Mouse (Mus musculus): ENCODE results near the gene Snx25. TPM values are rescaled to one million over a fixed set of nuclear protein-coding genes. Genes with fewer than 3 reads are reported as not detected.

Gene Snx25
- polyA plus RNA-seq, 1 experiment from 2014 or later = 3.0 TPM

DNA sequence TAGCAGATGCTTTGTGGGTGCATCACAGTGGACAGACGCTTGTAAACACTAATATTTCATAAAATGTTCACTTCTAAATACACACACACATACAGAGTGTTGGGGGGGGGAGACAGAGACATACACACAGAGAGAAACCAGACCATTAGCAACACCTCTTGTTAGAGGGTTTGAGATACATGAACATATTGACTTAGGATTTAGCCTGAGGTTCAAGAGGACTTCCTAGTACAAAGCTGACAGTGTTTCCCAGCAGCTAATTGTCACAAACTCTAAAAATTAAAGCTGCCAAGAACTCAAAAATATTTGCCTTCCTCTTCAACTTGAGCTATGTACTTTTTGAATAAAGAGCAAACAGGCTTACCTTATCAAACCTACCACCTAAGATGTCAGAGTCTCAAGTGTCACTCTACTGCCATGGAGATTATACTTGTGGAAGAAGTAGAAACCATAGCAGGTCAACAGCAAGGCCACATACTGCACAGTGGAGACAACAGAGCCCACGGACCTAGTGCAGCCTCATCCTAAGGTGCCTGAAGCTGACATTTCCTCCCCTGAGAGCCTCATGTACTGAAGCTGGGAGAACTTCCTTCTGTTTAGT is 78.3 kb downstream of the Snx25 start:
- no peak overlapping the region for H3K27ac ChIP-seq (ENCODE audit: low read length)
- H3K9me3 ChIP-seq (replicated peaks; ENCODE audit: control insufficient read depth, low read length) = no peaks in the 10 kb centered on the region
- ATAC-seq (ENCODE audit: low read depth) = no peak

DNA sequence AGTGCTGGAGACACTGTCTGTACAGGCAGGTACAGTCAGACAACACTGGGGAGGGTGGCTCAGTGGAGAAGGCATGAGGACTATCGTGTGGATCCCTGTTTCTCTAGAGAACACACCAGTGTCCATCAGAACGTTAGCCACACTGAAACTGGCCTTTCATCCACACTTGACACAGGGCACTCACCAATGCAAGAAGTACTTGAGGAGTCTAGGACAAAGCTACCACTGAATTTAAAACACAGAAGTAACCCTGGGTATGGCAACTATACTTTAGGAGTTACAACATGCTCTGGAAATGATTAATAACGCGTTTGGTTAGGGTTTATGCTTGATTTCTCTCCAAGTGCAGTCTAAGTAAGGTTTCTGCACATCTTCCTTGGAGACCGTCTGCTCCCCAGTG is 79.2 kb downstream of the Snx25 start:
- 73% methylated on average over 5 of the region's 5 CpGs for WGBS (ENCODE audit: insufficient replicate concordance)
- ATAC-seq (ENCODE audit: low read depth) = no peak

More for the DNA sequence above, 78.3 kb downstream of the Snx25 start:
- no peaks in the 10 kb centered on the region for H3K36me3 ChIP-seq (ENCODE audit: control insufficient read depth, insufficient read depth)
- H3K4me1 ChIP-seq (ENCODE audit: control insufficient read depth, low read depth, low read length) = no peaks in the 10 kb centered on the region
- 61% methylated on average over 2 of the region's 2 CpGs for WGBS (ENCODE audit: insufficient replicate concordance)
- H3K9ac ChIP-seq (ENCODE audit: low read depth, low read length) = no peak overlapping the region
- H3K27me3 ChIP-seq (ENCODE audit: control insufficient read depth, insufficient read depth, low read depth, low read length) = no peaks in the 10 kb centered on the region
- H3K4me3 ChIP-seq (ENCODE audit: low read depth, low read length) = no peak overlapping the region
- no peak overlapping the region for H3K4me2 ChIP-seq (ENCODE audit: low read depth, low read length)

DNA sequence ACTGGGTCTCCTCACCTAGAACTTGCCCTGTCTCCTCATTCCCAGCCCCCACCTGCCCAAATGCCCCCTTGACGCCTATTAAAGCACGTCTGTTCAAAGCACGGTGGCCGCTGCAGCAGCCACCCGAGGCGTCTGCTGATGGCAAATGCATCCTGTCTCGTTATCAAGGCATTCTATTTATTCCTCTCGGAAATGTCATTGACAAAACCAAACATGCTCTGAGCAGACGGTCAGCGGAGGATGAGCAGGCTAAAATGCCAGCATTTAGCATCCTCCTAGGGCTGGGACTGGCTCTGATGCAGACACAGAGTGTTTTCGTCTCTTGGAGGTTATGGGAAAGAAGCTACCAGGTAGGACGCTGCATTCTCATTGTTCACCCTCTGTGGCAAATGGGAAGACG is 111.7 kb downstream of the Snx25 start:
- no peak overlapping the region for H3K4me3 ChIP-seq (ENCODE audit: low read depth, low read length)
- 72% methylated on average over 13 of the region's 13 CpGs for WGBS (ENCODE audit: insufficient replicate concordance)
- H3K4me2 ChIP-seq (ENCODE audit: low read depth, low read length) = no peak overlapping the region
- H3K9ac ChIP-seq (ENCODE audit: low read depth, low read length) = no peak overlapping the region
- H3K36me3 ChIP-seq (ENCODE audit: control insufficient read depth, insufficient read depth) = no peaks in the 10 kb centered on the region
- no peak overlapping the region for H3K27ac ChIP-seq (ENCODE audit: low read length)
- H3K4me1 ChIP-seq (ENCODE audit: control insufficient read depth, low read depth, low read length) = no peaks in the 10 kb centered on the region
- H3K27me3 ChIP-seq (ENCODE audit: control insufficient read depth, insufficient read depth, low read depth, low read length) = no peaks in the 10 kb centered on the region
- no peak for ATAC-seq (ENCODE audit: low read depth)
- no peaks in the 10 kb centered on the region for H3K9me3 ChIP-seq (replicated peaks; ENCODE audit: control insufficient read depth, low read length)

More for the DNA sequence above, 79.2 kb downstream of the Snx25 start:
- Histone ChIP-seq H3K4me2 (ENCODE audit: low read depth, low read length) (no peak overlapping the region), H3K4me3 (ENCODE audit: low read depth, low read length) (no peak overlapping the region), H3K9me3 (replicated peaks; ENCODE audit: control insufficient read depth, low read length) (no peaks in the 10 kb centered on the region), H3K9ac (ENCODE audit: low read depth, low read length) (no peak overlapping the region), H3K27me3 (ENCODE audit: control insufficient read depth, insufficient read depth, low read depth, low read length) (no peaks in the 10 kb centered on the region), H3K36me3 (ENCODE audit: control insufficient read depth, insufficient read depth) (0 out of 2 replicates have a peak, but pooled peaks cover 2% of the 10 kb centered on the region), H3K4me1 (ENCODE audit: control insufficient read depth, low read depth, low read length) (no peaks in the 10 kb centered on the region), H3K27ac (ENCODE audit: low read length) (no peak overlapping the region)

DNA sequence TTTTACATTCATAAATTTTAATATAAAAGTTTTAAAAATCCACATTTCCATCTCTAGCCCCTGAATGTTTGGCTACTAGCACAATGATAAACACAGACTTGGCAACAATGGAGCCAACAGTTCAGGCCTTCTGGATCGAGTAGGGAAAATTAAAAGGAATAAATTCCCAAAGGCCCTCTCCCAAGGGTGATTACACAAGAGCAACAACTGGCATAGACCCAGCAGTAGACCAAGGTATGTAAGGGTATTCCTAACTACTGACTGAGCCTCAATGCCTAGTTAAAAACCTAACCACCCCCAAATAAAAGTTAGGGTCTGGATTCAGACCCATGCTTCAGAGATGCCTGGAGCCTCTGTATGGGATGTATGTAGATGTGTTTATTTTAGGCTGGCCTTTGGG is 112.3 kb downstream of the Snx25 start:
- WGBS (ENCODE audit: insufficient replicate concordance) = 66% methylated on average over 1 of the region's 1 CpGs
- H3K36me3 ChIP-seq (ENCODE audit: control insufficient read depth, insufficient read depth) = no peaks in the 10 kb centered on the region
- H3K4me1 ChIP-seq (ENCODE audit: control insufficient read depth, low read depth, low read length) = no peaks in the 10 kb centered on the region
- H3K9me3 ChIP-seq (replicated peaks; ENCODE audit: control insufficient read depth, low read length) = no peaks in the 10 kb centered on the region
- no peak overlapping the region for H3K9ac ChIP-seq (ENCODE audit: low read depth, low read length)
- H3K27ac ChIP-seq (ENCODE audit: low read length) = no peak overlapping the region
- no peak overlapping the region for H3K4me2 ChIP-seq (ENCODE audit: low read depth, low read length)
- ATAC-seq (ENCODE audit: low read depth) = no peak
- no peak overlapping the region for H3K4me3 ChIP-seq (ENCODE audit: low read depth, low read length)
- no peaks in the 10 kb centered on the region for H3K27me3 ChIP-seq (ENCODE audit: control insufficient read depth, insufficient read depth, low read depth, low read length)

DNA sequence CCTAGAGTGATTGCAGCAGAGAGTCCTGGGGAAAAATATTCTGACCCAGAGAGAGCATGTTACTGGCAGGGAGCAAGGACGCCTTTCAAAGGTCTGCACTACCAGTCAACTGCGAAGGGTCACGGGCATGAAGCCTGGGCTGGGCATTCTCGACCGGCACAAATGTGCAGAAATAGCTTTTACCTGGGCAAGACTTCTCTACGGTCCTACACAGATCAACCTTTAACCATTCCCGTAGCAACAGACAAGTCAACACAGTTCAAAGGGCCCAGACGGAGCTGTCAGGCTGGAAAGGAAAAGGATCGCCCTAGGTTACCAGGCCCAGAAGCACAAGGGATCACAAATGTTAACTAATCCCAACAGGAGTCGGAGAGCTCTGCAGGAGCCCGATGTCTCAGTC is 115.7 kb downstream of the Snx25 start:
- Histone ChIP-seq H3K4me2 (ENCODE audit: low read depth, low read length) (no peak overlapping the region), H3K4me3 (ENCODE audit: low read depth, low read length) (no peak overlapping the region), H3K4me1 (ENCODE audit: control insufficient read depth, low read depth, low read length) (no peaks in the 10 kb centered on the region), H3K27ac (ENCODE audit: low read length) (no peak overlapping the region), H3K9me3 (replicated peaks; ENCODE audit: control insufficient read depth, low read length) (no peaks in the 10 kb centered on the region), H3K9ac (ENCODE audit: low read depth, low read length) (no peak overlapping the region), H3K36me3 (ENCODE audit: control insufficient read depth, insufficient read depth) (no peaks in the 10 kb centered on the region), H3K27me3 (ENCODE audit: control insufficient read depth, insufficient read depth, low read depth, low read length) (no peaks in the 10 kb centered on the region)
- WGBS (ENCODE audit: insufficient replicate concordance) = 63% methylated on average over 11 of the region's 11 CpGs
- ATAC-seq (ENCODE audit: low read depth) = no peak

DNA sequence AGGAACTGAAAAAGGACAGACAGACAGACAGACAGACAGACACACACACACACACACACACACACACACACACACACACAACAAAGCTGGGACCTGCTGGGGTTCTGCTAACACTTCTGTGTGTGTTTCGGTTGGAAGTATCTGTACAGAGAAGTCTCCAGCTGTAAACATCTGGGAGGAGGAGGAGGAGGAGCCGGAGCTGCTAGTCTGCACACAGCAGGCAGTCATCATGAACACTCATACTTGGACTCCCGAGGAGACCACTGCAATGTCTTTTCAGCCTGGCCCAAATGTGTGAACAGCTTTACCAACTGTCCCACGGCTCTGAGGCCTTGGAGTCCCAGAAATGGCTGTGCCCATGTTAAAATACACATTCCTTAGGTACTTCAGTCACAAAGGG is 127.6 kb downstream of the Snx25 start:
- Histone ChIP-seq H3K9me3 (replicated peaks; ENCODE audit: control insufficient read depth, low read length) (no peaks in the 10 kb centered on the region), H3K4me1 (ENCODE audit: control insufficient read depth, low read depth, low read length) (no peaks in the 10 kb centered on the region), H3K4me2 (ENCODE audit: low read depth, low read length) (no peak overlapping the region), H3K27ac (ENCODE audit: low read length) (no peak overlapping the region), H3K27me3 (ENCODE audit: control insufficient read depth, insufficient read depth, low read depth, low read length) (no peaks in the 10 kb centered on the region), H3K9ac (ENCODE audit: low read depth, low read length) (no peak overlapping the region), H3K4me3 (ENCODE audit: low read depth, low read length) (no peak overlapping the region), H3K36me3 (ENCODE audit: control insufficient read depth, insufficient read depth) (no peaks in the 10 kb centered on the region)
- ATAC-seq (ENCODE audit: low read depth) = no peak
- WGBS (ENCODE audit: insufficient replicate concordance) = 58% methylated on average over 4 of the region's 4 CpGs

DNA sequence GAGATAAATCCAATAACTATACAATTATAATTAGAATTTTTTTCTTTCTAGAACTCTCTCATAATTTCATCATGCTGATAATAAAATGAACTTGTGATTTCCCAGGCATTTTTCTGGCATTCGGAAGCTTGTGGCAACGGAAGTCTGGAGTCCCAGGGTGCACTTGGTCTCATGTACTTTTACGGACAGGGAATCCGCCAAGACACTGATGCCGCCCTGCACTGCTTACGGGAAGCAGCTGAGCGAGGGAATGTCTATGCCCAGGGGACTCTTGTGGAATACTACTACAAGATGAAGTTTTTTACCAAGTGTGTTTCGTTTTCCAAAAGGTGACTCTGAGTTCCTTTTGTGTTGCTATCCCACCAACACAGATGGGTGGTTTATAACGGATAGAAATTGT is 129.2 kb downstream of the Snx25 start:
- Histone ChIP-seq H3K9me3 (replicated peaks; ENCODE audit: control insufficient read depth, low read length) (no peaks in the 10 kb centered on the region), H3K36me3 (ENCODE audit: control insufficient read depth, insufficient read depth) (no peaks in the 10 kb centered on the region), H3K9ac (ENCODE audit: low read depth, low read length) (no peak overlapping the region), H3K4me1 (ENCODE audit: control insufficient read depth, low read depth, low read length) (no peaks in the 10 kb centered on the region), H3K4me3 (ENCODE audit: low read depth, low read length) (no peak overlapping the region), H3K27ac (ENCODE audit: low read length) (no peak overlapping the region), H3K4me2 (ENCODE audit: low read depth, low read length) (no peak overlapping the region), H3K27me3 (ENCODE audit: control insufficient read depth, insufficient read depth, low read depth, low read length) (no peaks in the 10 kb centered on the region)
- no peak for ATAC-seq (ENCODE audit: low read depth)
- WGBS (ENCODE audit: insufficient replicate concordance) = 80% methylated on average over 9 of the region's 9 CpGs

DNA sequence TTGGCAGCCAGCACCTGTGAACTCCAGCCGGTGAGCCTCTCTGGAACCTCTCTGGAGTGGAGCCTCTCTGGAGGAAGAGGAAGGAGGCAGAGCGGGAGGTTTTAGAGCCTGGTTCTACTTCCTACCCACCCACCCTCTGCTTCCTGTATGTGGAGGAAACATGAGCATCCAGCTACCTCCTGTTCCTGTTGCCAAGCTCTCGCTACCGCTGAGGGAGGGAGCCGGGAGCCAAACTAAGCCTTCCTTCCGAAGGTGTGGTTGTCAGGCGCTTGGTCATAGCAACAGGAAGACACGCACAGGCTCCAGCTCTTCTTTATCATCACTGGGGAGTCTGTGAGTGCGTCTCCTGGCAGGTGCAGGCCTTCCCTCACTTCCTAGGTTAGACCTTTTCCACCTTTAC is 129.8 kb downstream of the Snx25 start:
- H3K4me2 ChIP-seq (ENCODE audit: low read depth, low read length) = no peak overlapping the region
- no peak overlapping the region for H3K4me3 ChIP-seq (ENCODE audit: low read depth, low read length)
- no peak for ATAC-seq (ENCODE audit: low read depth)
- WGBS (ENCODE audit: insufficient replicate concordance) = 70% methylated on average over 9 of the region's 9 CpGs
- no peak overlapping the region for H3K27ac ChIP-seq (ENCODE audit: low read length)
- no peaks in the 10 kb centered on the region for H3K4me1 ChIP-seq (ENCODE audit: control insufficient read depth, low read depth, low read length)
- H3K9me3 ChIP-seq (replicated peaks; ENCODE audit: control insufficient read depth, low read length) = no peaks in the 10 kb centered on the region
- no peaks in the 10 kb centered on the region for H3K27me3 ChIP-seq (ENCODE audit: control insufficient read depth, insufficient read depth, low read depth, low read length)
- H3K36me3 ChIP-seq (ENCODE audit: control insufficient read depth, insufficient read depth) = no peaks in the 10 kb centered on the region
- no peak overlapping the region for H3K9ac ChIP-seq (ENCODE audit: low read depth, low read length)

DNA sequence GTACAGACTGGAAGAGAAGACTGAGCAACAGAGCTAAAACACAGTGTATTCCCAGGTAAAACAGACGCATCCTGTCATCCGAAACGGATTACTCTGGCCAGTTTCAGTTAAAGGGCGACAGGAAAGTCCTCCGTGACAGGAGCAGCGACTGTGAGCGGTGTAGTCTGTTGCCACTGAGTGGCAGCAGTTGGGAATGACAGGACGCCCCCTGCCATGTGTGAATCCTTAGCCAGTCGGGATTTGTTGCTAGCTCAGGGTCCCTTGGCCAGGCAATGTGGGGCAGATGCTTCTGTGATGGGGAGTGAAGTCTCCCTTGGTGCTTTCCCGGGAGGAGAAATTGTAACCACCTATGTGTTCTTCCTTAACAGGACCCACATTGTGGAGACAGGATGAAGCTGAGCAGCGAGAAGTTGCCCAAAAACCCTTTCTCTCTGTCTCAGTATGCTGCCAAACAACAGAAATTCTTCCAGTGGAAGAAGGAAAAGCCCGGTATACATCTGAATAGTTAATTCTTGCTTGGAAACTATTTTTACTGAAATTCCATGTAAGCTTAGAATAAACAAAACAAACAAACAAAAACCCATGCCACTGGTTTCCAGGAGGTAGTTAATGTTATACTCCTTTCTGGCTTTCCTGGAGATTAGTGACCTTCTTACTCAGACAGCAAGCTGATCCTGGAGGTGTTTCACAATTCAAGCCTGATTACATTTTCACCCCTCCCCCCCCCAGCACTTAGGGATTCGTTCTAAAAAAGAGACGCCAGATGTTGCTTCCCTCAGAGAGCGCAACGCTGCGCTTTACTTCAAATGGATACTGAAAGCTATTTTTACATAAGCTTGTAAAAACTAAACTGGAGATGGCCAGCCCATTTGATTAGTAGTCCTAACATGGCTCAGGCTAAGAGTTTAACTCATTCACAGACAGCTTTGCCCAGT is 140.9 kb downstream of the Snx25 start:
- H3K4me1 ChIP-seq (ENCODE audit: control insufficient read depth, low read depth, low read length) = no peaks in the 10 kb centered on the region
- peaks cover 2% of the 10 kb centered on the region; the same call in 1 of the 2 replicates for H3K27me3 ChIP-seq (ENCODE audit: control insufficient read depth, insufficient read depth, low read depth, low read length)
- ATAC-seq (ENCODE audit: low read depth) = peak; percentile 35; the same call in 1 of the 2 replicates
- H3K9me3 ChIP-seq (replicated peaks; ENCODE audit: control insufficient read depth, low read length) = no peaks in the 10 kb centered on the region
- no peak overlapping the region for H3K4me3 ChIP-seq (ENCODE audit: low read depth, low read length)
- peak overlapping the region; percentile 42 for H3K4me2 ChIP-seq (ENCODE audit: low read depth, low read length)
- H3K9ac ChIP-seq (ENCODE audit: low read depth, low read length) = no peak overlapping the region
- H3K27ac ChIP-seq (ENCODE audit: low read length) = no peak overlapping the region
- WGBS (ENCODE audit: insufficient replicate concordance) = 29% methylated on average over 17 of the region's 17 CpGs
- H3K36me3 ChIP-seq (ENCODE audit: control insufficient read depth, insufficient read depth) = no peaks in the 10 kb centered on the region
